Mouse (Mus musculus) forebrain, postnatal 0 days (tissue): ENCODE measurements around the gene Ap5s1. TPM values are rescaled to one million over a fixed set of nuclear protein-coding genes. Genes with fewer than 3 reads are reported as not detected.
"Not testable (repeated sequence)": the region's sequence is repeated elsewhere in the genome, so short reads cannot be mapped to it uniquely, and the experiment has no call there.

Experiments used
- ATAC-seq: fragments of 200-750 bp; cut with Nextera tagmentation; 2 replicates; pipeline ENCODE4 v1.8.0; 2017; ENCODE audit warnings: mild to moderate bottlenecking, moderate library complexity
- DNase-seq: peaks from one replicate; pipeline ENCODE4 v3.0.0-alpha.2; 2015
- H3K27ac ChIP-seq: fragments of 300-500 bp; sonication (generic); 2 replicates; pipeline ENCODE4 v1.5.1; 2014; ENCODE audit warnings: low read depth, mild to moderate bottlenecking, antibody characterized with exemption, low read length, moderate library complexity, mixed read lengths
- H3K27me3 ChIP-seq: fragments of 300-500 bp; sonication (generic); 2 replicates; pipeline ENCODE4 v1.6.1; 2014; ENCODE audit warnings: mild to moderate bottlenecking, low read length, mixed read lengths; ENCODE audit not compliant: insufficient read depth
- H3K36me3 ChIP-seq: fragments of 300-500 bp; sonication (generic); 2 replicates; pipeline ENCODE4 v1.6.1; 2014; ENCODE audit warnings: mild to moderate bottlenecking, moderate library complexity; ENCODE audit not compliant: insufficient read depth
- H3K4me1 ChIP-seq: fragments of 300-500 bp; sonication (generic); 2 replicates; pipeline ENCODE4 v1.6.1; 2014; ENCODE audit warnings: antibody characterized with exemption; ENCODE audit not compliant: insufficient read depth
- H3K4me2 ChIP-seq: fragments of 300-500 bp; sonication (generic); 2 replicates; pipeline ENCODE4 v1.6.1; 2014; ENCODE audit warnings: low read depth, mild to moderate bottlenecking, moderate library complexity
- H3K4me3 ChIP-seq: fragments of 300-500 bp; sonication (generic); 2 replicates; pipeline ENCODE4 v1.5.1; 2014; ENCODE audit warnings: low read depth, low read length, mixed read lengths
- H3K9ac ChIP-seq: fragments of 300-500 bp; sonication (generic); 2 replicates; pipeline ENCODE4 v1.6.1; 2014; ENCODE audit warnings: mild to moderate bottlenecking
- H3K9me3 ChIP-seq: fragments of 300-500 bp; sonication (generic); 2 replicates; pipeline ENCODE4 v1.6.1; 2016; ENCODE audit warnings: low read length
- CTCF ChIP-seq: sonication (generic); IDR thresholded peaks from 2 replicates; pipeline ENCODE4 v1.5.1; 2016; ENCODE audit warnings: antibody characterized with exemption, control low read depth, low read depth
- WGBS: fragments of 180-500 bp; shearing (Covaris S2); extraction: QIAGEN DNeasy Blood & Tissue Kit; methylation state at CpG from one replicate; pipeline ENCODE4 v1.1.7; 2014; 5-methylcytosine and 5-hydroxymethylcytosine counted together
- polyA plus RNA-seq: library from polyadenylated mRNA; unstranded; fragments of >200 nt; fragmentation: Nextera tagmentation; extraction: Ambion mirVana; gene quantifications from 2 replicates; pipeline ENCODE4 v1.2.1, GENCODE M21; 2015
- total RNA-seq: library from RNA; depleted of rRNA; stranded (reverse); fragments of >200 nt; gene quantifications from 2 replicates; pipeline ENCODE4 v1.2.3, GENCODE M21; 2014

Gene Ap5s1
- total and polyA plus RNA-seq, 2 experiments from 2014 or later: 36.8 to 40.7 TPM

- Histone ChIP-seq H3K27me3 (no peaks in the 10 kb centered on the region), H3K4me2 (no peak overlapping the region), H3K9me3 (no peaks in the 10 kb centered on the region), H3K36me3 (no peaks in the 10 kb centered on the region), H3K9ac (no peak overlapping the region), H3K4me1 (no peaks in the 10 kb centered on the region), H3K4me3 (no peak overlapping the region), H3K27ac (no peak overlapping the region)
- ATAC-seq (no peak), DNase-seq (no peak)
- 86% methylated on average over 3 of the region's 3 CpGs for WGBS
- TF ChIP-seq CTCF: no peak
Measured at GRCm38 (mm10) chr2:131221853-131222515, 15.1 kb downstream of the Ap5s1 start.

DNA sequence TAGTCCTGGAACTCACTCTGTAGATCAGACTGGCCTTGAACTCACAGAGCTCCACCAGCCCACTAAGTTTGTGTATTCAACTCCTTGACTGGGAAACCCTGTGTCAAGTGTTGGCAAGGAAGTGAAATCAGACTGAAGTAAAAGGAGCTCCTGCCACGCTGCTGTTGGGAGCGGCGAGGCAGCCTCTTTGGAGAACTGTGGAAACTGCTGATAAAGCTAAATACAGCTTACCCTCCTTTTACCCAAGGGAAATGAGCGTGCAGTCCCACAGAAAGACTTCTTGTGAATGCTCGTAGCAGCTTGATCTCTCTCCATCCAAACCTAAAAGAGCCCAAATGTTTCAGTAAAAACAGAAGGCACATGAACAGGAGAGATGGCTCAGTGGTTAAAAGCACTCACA lies 15.7 kb downstream of the Ap5s1 start:
- no peaks in the 10 kb centered on the region for H3K27me3 ChIP-seq
- ATAC-seq (no peak), DNase-seq (no peak)
- no peak overlapping the region for H3K4me3 ChIP-seq
- no peaks in the 10 kb centered on the region for H3K4me1 ChIP-seq
- H3K9me3 ChIP-seq: no peaks in the 10 kb centered on the region
- no peak overlapping the region for H3K9ac ChIP-seq
- no peak overlapping the region for H3K27ac ChIP-seq
- H3K4me2 ChIP-seq: no peak overlapping the region
- no peaks in the 10 kb centered on the region for H3K36me3 ChIP-seq
- WGBS: 55% methylated on average over 5 of the region's 5 CpGs
- no peak for TF ChIP-seq CTCF

DNA sequence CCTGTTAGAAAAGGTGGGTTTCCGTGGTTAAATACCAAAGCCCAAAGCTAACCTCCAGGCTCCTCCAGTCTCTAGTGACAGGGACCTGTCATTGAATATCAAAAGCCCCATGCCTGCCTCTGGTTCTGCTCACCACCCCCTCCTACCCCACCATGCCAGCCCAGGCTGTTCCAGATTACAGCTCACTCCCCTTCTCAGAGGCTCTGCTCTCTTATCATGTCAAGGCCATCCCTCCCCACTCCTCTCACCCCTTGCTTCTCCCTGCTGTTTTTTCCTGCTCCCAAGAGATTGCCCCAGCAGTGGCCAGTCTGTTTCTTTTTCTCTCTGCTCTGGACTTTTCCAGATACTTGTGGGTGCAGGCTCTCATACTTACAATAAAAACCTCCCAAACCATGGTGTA lies 16.7 kb downstream of the Ap5s1 start:
- WGBS: 78% methylated on average over 1 of the region's 1 CpGs
- no peaks in the 10 kb centered on the region for H3K36me3 ChIP-seq
- ATAC-seq (no peak), DNase-seq (no peak)
- no peaks in the 10 kb centered on the region for H3K4me1 ChIP-seq
- H3K9me3 ChIP-seq: no peaks in the 10 kb centered on the region
- no peak overlapping the region for H3K4me2 ChIP-seq
- no peak overlapping the region for H3K9ac ChIP-seq
- no peak overlapping the region for H3K4me3 ChIP-seq
- TF ChIP-seq CTCF: no peak
- H3K27me3 ChIP-seq: no peaks in the 10 kb centered on the region
- H3K27ac ChIP-seq: no peak overlapping the region

GRCm38 (mm10) chr2:131225178-131225577 lies 18.3 kb downstream of the Ap5s1 start:
- WGBS: 83% methylated on average over 6 of the region's 6 CpGs
- H3K36me3 ChIP-seq: no peaks in the 10 kb centered on the region
- H3K9ac ChIP-seq: no peak overlapping the region
- ATAC-seq (no peak), DNase-seq (no peak)
- no peaks in the 10 kb centered on the region for H3K9me3 ChIP-seq
- no peaks in the 10 kb centered on the region for H3K4me1 ChIP-seq
- H3K4me3 ChIP-seq: no peak overlapping the region
- no peak overlapping the region for H3K27ac ChIP-seq
- H3K4me2 ChIP-seq: no peak overlapping the region
- H3K27me3 ChIP-seq: no peaks in the 10 kb centered on the region
- no peak for TF ChIP-seq CTCF

GRCm38 (mm10) chr2:131226669-131227068 lies 19.8 kb downstream of the Ap5s1 start:
- H3K4me1 ChIP-seq, DNase-seq, H3K4me3 ChIP-seq, H3K27ac ChIP-seq, H3K36me3 ChIP-seq, ATAC-seq, H3K9ac ChIP-seq, H3K9me3 ChIP-seq, H3K27me3 ChIP-seq, H3K4me2 ChIP-seq: not testable (repeated sequence)
- 88% methylated on average over 2 of the region's 2 CpGs for WGBS

DNA sequence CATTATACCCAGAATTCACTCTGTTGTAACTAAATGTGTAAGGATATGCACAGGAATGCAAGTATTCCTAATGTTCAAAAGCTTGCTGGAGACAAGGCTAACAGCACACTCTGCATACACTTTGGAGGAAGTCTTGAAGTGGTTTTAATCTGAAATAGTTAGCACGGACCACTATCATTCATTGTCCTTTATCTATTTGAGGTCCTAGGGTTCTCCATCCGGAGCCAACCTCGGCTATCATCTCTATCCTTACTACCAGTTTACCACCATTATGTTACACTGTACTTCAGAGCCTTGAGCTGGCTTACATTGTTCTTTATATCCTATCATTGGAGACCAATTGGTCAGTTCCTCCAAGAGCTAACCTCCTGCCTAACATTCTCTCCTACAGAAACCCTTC lies 20.4 kb downstream of the Ap5s1 start:
- Histone ChIP-seq H3K27me3 (no peaks in the 10 kb centered on the region), H3K4me3 (no peak overlapping the region), H3K36me3 (no peaks in the 10 kb centered on the region), H3K4me2 (no peak overlapping the region), H3K27ac (no peak overlapping the region), H3K9ac (no peak overlapping the region), H3K4me1 (no peaks in the 10 kb centered on the region), H3K9me3 (no peaks in the 10 kb centered on the region)
- no peak for TF ChIP-seq CTCF
- DNase-seq (no peak), ATAC-seq (no peak)
- WGBS: 89% methylated on average over 3 of the region's 3 CpGs

DNA sequence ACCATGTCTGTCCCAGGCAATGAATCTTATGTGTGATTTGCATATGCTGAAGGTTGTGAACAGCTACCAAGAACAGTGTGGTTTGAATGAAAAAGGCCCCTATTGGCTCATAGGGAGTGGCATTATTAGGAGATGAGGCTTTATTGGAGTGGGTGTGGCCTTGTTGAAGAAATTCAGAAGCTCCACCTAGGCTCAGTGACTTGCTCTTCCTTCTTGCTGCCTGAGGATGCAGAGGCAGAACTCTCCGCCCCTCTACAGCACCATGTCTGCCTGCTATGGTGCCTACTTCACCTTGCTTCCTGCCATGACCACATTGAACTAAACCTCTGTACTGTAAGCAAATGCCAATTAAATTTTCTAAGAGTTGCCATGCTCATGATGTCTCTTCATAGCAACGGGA lies 25.7 kb downstream of the Ap5s1 start:
- TF ChIP-seq CTCF: no peak
- Histone ChIP-seq H3K4me1 (peaks cover 9% of the 10 kb centered on the region; the same call in 1 of the 2 replicates), H3K27ac (no peak overlapping the region), H3K9ac (no peak overlapping the region), H3K4me2 (no peak overlapping the region), H3K36me3 (no peaks in the 10 kb centered on the region), H3K4me3 (no peak overlapping the region), H3K27me3 (no peaks in the 10 kb centered on the region), H3K9me3 (no peaks in the 10 kb centered on the region)
- WGBS: 89% methylated on average over 2 of the region's 2 CpGs
- ATAC-seq: no peak
- no peak for DNase-seq
